Mouse (Mus musculus) cerebellum, adult (tissue): Measurements from ENCODE around the gene Kmt2e.
A peak's percentile ranks its signal among the peaks of the same experiment; 100 is the strongest.
"Not testable (repeated sequence)": the region's sequence is repeated elsewhere in the genome, so short reads cannot be mapped to it uniquely, and the experiment has no call there.

Source experiments
- ATAC-seq: cut with Nextera tagmentation; 2 replicates; pipeline ENCODE4 v1.9.2; 2017; ENCODE audit warnings: mild to moderate bottlenecking, moderate library complexity, mixed read lengths; ENCODE audit not compliant: insufficient number of reproducible peaks, low FRiP score, low TSS enrichment

Gene Kmt2e

DNA sequence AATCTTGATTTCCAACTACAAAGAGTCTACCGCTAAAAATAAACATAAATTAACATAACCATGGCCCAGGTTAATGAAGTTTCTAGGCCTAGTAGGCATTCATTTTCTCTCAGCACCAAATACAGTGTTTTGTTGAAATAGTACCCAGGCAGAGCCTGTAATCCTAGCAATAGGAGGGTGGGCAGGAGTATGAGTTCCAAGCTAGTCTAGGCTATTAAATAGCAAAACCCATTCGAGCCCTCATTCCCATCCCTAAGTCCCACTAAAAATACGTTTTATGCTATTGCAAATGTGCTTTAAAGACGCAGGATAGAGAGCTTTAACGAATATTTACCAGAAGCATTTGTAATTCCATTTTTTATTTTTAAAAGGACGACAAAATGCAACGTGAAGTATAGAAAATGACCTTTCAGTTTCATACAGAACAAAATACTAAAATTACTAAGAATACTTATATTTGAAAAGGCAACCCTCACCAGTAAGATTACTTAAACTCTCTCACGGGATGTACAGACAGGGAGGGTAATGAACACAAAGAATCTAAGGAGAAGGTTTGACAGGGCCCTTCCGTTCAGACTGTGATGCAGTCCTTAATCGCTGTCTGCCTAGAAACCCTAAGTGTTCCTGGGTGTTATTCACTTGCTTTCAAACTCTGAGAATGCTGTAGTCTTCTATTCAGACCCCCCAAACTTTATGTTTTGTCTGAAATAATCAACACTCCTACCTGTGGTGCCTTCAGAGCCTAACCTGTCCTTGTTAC is 2.1 kb upstream of the Kmt2e start:
- ATAC-seq: 0 out of 2 replicates have a peak, but pooled peaks have one; percentile 1

DNA sequence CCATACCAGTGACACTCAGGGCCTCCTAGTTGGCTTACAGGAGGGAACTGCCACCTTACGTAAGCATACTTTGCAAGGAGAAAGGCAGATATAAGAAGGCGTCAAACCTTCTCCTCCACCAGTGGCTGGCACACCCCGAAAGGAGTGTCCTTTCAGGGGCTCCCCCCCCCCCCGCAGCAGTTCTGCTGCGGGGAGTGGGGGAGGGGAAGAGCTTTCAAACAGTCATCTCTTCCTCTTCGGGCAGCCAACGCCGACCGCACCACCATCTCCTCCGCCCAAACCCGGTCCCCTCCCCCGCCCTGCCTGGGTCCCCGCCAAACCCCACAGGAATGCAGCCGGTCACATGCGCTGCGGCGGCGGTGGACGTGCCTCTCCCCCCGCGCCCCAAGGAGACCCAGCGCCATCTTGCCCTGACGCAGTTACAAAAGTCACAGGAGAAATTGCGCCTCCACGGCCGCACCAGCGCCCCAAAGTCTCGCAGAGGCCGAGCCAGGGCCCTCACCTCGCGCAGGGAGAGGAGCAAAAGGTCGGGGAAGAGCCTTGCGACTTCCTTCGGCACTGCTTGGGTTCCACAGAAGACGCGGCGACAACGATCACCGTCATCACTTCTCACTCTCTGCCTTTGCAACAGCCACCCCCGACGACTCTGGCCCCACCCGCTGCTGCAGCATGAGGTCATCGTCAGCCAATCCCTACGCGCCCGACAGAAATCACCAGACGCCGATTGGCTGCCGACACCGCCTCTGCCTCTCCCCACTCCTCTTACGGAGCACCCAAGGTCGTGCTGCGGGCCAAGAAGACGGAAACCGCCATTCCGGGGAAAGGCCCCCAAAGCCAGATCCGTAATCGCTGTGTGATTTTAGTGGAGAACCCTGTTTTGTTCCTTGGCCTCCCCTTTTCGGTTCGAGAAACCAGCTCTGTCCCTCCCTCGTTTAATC is 1.3 kb upstream of the Kmt2e start:
- ATAC-seq: peak; percentile 82

DNA sequence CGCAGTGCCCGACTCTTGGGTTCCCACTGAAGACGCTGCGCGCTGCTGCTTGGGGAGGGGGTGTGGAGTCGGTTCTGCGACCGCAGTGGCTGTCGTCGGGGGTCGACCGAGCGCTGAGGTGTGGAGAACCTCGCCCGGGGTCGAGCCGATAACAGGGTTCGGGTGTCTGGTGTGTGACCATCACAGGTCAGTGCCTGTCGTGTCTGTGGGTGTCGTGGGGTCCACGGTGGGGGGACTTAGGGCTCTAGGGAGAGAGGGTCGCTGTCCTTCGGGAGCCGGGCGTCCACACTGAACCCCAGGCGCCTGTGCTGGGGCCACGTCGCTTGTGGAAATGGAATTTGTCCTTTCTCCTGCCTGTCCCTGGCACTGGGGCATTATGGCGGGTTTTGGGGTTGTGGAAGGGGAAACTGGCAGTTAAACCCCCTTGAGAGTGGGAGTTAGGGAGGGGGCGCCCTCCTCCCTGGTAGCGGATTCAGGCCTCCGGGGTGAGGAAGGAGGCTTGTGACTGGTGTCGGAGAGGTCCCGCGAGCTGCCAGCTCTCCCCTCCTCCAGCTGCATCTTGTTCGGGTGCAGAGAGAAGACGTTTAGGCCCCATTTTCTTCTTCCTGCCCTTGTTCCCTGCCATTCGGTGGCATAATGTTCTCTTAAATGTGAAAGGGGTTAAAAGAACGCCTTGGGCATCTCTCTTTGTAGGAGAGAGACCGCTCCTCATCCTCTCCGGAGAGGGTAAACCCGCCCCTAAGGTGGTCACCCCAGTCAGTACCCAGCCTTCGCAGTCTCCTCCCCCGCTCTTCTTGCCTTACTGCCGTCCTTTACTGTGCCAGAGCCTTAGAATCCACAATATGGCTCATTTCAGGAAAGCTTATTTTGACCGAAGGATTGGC is 599 bp downstream of the Kmt2e start:
- no peak for ATAC-seq

DNA sequence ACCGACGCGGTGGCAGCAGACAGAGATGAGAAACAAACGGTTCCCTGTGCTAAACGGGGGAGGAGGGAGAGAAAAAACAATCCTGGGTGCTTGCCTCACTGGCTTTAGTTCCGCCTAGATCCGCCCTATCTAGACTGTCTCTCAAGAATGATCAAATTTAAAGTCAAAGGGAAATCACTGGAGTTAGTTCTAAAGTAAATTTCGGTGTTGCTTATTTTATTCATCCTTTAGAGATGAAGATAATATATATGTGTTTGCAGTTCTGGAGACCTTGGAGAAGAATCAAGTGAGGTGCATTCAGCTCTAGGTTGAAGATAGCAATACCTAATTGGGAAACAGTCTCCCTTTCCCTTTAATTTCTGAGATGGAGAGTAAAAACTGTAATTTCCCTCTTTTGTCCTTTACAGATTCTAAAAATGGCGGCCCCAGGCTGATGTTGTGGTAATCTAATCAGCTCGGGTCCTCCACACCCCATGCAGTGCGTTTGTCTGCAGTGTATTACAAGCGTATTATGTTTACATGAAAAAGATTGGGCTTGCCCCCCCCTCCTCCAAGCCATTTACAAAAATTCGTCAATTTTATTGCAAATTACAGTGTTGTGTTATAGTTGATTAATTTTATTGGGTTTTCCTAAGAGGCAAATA is 1.4 kb downstream of the Kmt2e start:
- ATAC-seq: no peak

DNA sequence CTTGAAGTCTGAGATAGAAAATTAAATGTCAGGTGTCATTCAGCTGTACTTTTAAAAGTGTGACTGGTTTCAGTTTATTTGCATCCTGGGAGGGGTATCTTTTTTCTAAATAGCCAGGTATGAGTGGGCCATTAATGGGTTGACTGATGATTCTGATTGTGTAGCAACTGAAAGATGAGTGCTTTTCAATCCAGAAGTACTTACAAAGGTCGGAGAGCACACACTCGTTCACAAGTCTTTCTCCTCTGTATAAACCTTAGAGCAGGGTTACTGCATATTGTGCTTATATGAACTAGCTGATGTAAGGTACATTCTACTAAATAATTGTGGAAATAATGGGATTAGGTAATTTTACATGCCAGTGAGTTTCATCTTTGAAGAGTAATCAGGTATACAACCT is 2.5 kb downstream of the Kmt2e start:
- ATAC-seq: no peak

DNA sequence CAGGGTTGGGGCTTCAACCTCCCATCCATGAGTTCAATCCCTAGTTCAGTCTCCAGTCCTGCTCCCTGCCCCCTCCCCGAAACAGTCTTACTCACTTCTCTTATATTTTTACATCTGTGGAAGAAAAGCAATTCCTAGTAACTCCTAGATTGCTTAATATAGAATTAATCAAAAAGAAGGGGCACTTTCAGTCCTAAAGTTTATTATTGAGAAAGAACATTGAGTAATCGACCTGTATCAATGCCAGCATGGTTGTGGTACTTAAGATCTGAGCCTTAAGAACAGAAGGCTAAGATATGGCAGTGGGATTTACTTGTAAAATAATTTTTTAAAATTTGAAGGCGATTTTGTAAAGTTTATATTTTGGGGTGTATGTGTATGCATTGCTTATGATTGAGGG is 5.6 kb downstream of the Kmt2e start:
- ATAC-seq: no peak

DNA sequence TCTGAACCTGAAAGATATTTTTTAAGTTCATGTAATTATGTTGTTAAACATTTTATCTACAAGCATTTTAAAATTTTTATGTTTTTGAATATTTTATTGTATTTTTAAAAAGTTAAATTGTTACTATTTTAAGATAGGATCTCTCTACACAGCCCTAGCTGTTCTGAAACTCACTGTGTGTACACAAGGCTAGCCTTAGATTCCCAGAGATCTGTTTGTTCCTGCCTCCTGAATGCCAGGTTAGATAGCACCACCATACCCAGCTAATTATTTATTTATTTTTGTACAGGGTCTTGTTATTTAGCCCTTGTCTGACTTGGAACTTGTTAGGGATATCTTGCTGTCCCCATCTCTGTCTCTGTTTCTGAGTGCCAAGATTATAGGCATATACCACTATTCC is 6.3 kb downstream of the Kmt2e start:
- ATAC-seq: no peak

DNA sequence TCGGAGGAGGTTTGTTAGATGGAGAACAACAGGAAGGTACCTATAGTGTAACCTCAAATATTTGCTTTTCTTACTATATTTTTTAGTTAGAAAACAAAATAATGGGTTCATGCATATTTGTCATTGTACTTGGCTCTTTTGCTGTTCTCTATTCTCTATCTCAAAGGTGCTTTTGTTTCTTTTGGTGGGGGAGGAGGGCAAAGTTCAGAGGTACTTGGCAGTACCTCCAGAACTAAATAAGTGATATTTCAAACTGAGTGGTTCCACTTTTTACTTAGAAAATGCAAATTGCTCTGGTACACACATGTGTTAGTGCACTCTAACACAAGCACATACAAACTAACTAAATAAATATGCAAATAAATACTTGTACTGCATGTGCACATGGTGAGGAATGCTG is 7.7 kb downstream of the Kmt2e start:
- ATAC-seq: no peak

DNA sequence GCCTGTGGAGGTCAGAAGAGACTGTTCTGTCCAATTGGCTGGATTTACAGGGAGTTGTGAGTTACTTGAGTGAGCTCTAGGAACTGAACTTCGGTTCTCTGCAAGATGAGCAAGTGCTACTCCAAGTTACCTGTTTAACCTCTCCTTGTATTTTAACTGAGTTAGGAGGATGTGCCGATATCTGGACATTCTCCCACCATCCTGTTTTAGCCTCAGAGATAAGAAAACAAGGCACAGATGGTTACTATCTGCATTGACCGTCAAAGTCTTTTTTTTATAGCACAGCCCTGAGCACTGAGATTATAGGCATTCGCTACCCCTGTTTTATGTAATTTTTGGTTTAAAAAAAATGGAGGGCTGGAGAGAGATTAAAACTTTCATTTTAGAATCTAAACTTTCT is 10.2 kb downstream of the Kmt2e start:
- no peak for ATAC-seq

DNA sequence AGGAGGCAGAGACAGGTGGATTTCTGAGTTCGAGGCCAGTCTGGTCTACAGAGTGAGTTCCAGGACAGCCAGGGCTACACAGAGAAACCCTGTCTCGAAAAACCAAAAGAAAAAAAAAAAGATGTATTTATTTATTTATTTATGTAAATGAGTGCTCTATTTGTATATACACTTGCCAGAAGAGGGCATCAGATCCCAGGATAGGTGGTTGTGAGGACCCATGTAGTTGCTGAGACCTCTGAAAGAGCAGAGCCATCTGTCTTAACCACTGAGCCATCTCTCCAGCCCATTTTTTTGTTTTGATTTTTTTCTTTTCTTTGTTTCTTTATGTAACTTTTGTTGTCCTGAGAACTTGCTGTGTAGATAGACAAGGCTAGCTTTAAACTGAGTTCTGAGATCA is 19.3 kb downstream of the Kmt2e start:
- not testable (repeated sequence) for ATAC-seq

DNA sequence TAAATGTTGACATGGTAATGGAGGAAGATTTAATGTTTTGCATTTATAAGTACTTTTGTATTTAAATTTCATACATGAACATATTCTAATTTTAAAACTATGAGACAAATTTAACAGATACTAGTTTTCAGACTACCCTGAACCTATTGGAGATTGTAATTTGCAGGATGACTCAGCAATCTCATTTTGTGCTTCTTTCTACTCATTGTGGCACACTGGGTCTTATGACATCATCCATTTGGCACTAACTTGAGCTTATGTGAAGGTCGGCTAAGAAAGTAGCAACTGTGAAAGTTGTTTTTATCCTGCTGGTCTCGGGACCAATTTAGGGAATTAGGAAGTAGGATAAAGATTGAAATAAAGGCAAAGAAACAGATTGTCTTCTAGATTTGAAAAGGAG is 27.4 kb downstream of the Kmt2e start:
- no peak for ATAC-seq

DNA sequence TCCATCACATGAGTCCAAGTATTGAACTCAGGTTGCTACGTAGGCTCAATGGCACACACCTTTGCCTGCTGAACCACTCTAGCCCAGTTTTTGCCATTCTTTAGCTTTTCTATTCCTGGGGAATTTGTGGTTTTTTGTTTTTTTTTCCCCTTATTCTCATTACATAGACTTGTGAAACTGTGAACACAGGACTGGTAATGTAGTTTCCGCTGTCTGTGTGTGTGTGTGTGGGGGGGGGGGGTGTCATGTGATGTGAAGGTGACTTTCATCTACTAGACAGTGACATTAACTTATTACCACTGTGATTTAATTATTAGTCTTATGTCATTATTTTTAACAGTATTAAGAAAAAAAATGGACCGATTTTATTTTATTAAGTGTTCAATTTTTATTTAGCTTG is 30.0 kb downstream of the Kmt2e start:
- no peak for ATAC-seq

DNA sequence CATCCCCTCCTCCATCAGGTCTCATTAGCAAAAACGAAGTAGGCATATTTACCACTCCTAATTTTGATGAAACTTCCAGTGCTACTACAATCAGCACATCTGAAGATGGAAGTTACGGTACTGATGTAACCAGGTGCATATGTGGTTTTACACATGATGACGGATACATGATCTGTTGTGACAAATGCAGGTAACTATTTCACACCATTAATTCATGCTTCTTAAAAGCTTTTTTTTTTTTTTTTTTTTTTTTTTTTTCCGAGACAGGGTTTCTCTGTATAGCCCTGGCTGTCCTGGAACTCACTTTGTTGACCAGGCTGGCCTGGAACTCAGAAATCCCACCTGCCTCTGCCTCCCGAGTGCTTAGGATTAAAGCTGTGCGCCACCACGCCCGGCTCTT is 30.5 kb downstream of the Kmt2e start:
- no peak for ATAC-seq

DNA sequence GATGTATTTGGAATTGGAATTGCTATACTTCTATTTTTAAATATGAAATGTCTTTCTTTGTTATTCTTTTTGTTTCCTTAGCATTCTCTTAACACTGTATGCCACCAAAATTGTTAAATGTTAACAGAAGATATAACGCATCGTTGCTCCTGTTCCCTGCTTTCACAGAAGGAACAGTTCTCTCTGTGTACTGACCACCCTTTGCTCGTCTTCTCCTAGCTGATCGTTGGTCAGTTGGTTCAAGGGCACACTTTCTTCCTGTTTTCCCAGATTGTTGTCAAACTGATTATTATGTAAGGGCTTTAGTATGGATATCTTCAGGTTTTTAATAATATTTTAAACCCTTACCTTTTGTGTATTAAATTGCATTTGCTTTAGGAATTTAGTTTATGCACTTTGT is 32.3 kb downstream of the Kmt2e start:
- ATAC-seq: no peak

DNA sequence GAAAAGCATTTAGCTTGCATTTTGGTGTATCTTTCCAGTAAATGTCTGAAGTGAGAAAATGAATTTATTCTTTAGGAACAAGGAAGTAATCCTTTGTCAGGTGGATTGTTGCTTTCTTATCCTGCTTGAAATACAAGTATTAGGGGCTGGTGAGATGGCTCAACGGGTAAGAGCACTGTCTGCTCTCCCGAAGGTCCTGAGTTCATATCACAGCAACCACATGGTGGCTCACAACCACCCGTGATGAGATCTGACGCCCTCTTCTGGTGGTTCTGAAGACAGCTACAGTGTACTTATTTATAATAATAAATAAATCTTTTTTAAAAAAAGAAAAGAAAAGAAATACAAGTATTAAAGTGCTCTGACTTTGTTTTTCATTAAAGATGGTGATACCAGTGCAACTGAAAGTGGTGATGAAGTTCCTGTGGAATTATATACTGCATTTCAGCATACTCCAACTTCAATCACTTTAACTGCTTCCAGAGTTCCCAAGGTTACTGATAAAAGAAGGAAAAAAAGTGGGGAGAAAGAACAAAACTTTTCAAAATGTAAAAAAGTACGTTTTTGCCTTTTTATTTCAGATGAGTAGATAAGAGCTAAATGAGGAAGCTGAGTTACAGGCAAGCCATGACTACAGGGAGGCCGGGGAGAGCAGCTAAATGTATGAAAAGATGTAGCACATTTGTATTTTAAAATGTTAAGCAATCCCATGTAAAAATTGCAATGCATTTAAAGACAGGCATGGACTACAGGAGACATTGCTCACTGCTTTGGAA is 39.0 kb downstream of the Kmt2e start:
- no peak for ATAC-seq

DNA sequence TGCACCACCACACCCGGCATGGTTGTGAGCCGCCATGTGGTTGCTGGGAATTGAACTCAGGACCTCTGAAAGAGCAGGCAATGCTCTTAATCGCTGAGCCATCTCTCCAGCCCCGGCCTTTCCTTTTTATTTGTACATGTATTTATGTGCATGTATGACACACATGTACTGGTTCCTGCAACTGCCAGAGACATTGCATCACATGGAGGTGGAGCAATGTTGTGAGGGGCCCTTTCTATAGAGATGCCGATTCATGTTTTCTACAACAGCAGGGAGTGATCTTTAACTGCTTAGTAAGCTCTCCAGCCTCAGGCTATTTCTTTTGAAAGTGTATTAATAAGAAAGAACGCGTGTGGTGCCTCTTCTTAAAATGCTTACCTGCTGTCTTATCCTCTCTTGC is 49.6 kb downstream of the Kmt2e start:
- ATAC-seq: no peak

DNA sequence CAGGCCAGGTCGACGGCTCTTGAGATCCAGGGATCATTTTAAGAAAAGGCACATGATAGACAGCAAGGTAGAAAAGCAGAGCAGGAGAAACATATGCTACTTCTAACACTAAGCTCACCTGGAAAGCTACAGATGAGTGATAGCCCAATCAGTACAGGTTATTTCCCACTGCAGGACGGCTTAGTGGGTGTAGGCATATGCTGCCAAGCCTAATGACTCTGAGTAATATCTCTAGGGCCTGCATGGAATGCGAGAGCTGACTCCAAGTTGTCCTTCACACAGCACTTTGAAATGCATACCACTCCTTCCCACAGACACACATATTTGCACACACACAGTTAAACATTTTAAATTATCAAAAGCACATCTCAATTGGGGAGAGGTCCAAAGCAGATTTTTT is 55.0 kb downstream of the Kmt2e start:
- no peak for ATAC-seq

DNA sequence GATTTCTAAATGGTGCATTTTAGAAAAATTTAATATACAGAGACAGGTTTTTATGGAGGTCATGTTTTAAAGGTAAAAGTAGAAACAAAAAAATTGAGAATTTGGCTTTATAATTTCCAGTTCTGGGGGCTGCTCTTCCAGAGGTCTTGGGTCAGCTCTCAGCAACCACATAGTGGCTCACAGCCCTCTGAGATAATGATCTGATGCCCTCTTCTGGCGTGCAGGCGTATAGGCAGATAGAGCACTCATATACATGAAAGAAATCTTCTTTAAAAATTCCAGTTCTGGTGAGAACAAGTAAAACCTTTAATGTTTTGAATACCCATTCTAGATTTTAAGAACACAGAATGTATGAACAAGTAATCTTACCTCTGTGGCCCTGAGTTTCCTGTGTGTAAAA is 56.6 kb downstream of the Kmt2e start:
- ATAC-seq: no peak

DNA sequence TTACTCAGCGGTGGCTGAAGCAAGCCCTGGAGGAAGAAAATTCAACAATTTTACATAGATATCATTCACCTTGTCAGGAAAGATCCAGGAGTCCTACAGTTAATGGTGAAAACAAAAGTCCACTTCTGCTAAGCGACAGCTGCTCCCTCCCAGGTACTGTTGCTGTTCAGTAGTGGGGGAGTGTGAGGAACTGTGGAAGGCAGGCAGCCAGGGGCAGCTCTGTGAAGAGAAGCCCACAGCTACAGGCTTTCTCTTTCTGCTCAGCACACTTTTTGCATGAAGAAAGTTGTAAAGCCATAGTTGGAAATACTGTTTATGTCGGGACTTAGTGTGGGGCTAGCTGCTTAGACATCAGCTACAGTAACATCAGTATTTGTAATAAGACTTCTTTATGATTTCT is 62.2 kb downstream of the Kmt2e start:
- ATAC-seq: no peak
